Mouse (Mus musculus): Measurements from ENCODE around the gene Psmg4. TPM values are rescaled to one million over a fixed set of nuclear protein-coding genes. Genes with fewer than 3 reads are reported as not detected.

Gene Psmg4
- 79.0 and 88.7 TPM in 2 replicates for polyA plus RNA-seq (2015; fragmentation: Nextera tagmentation; extraction: Ambion mirVana)

- Histone ChIP-seq H3K36me3 (peaks cover 10% of the 10 kb centered on the region), H3K4me2 (peak within 1 kb of the TSS; percentile 73), H3K27me3 (no peaks in the 10 kb centered on the region), H3K9me3 (replicated peaks) (no peaks in the 10 kb centered on the region), H3K27ac (peak within 1 kb of the TSS; percentile 99), H3K4me3 (replicated peaks) (peak within 1 kb of the TSS; percentile 88), H3K4me1 (peaks cover 14% of the 10 kb centered on the region), H3K9ac (peak within 1 kb of the TSS; percentile 63)
- WGBS = 2% methylated on average over 44 of the region's 44 CpGs
- ATAC-seq (replicated peaks; ENCODE audit: low FRiP score) = peak; percentile 97
Observed at GRCm38 (mm10) chr13:34162491-34163303, at the start of gene Psmg4. Gene Psmg4, plus strand, starts transcription at chr13:34162964.

GRCm38 (mm10) chr13:34113086-34113485 is 49.7 kb upstream of the Psmg4 start:
- 0 out of 2 replicates have a peak, but pooled peaks cover 5% of the 10 kb centered on the region for H3K4me1 ChIP-seq
- no peak for ATAC-seq (replicated peaks; ENCODE audit: low FRiP score)
- no peaks in the 10 kb centered on the region for H3K27me3 ChIP-seq
- no peaks in the 10 kb centered on the region for H3K36me3 ChIP-seq
- no peak overlapping the region for H3K4me2 ChIP-seq
- no peak overlapping the region for H3K4me3 ChIP-seq (replicated peaks)
- 91% methylated on average over 3 of the region's 3 CpGs for WGBS
- H3K9ac ChIP-seq = no peak overlapping the region
- no peak overlapping the region for H3K27ac ChIP-seq
- no peaks in the 10 kb centered on the region for H3K9me3 ChIP-seq (replicated peaks)

GRCm38 (mm10) chr13:34114654-34115053 is 48.1 kb upstream of the Psmg4 start:
- no peak overlapping the region for H3K9ac ChIP-seq
- WGBS = 84% methylated on average over 4 of the region's 4 CpGs
- H3K27me3 ChIP-seq = no peaks in the 10 kb centered on the region
- no peak overlapping the region for H3K27ac ChIP-seq
- 0 out of 2 replicates have a peak, but pooled peaks cover 8% of the 10 kb centered on the region for H3K4me1 ChIP-seq
- H3K9me3 ChIP-seq (replicated peaks) = no peaks in the 10 kb centered on the region
- no peak overlapping the region for H3K4me2 ChIP-seq
- no peak overlapping the region for H3K4me3 ChIP-seq (replicated peaks)
- no peak for ATAC-seq (replicated peaks; ENCODE audit: low FRiP score)
- no peaks in the 10 kb centered on the region for H3K36me3 ChIP-seq

- Histone ChIP-seq H3K27me3 (no peaks in the 10 kb centered on the region), H3K27ac (no peak overlapping the region), H3K4me1 (0 out of 2 replicates have a peak, but pooled peaks cover 3% of the 10 kb centered on the region), H3K9me3 (replicated peaks) (no peaks in the 10 kb centered on the region), H3K9ac (no peak overlapping the region), H3K36me3 (no peaks in the 10 kb centered on the region), H3K4me2 (no peak overlapping the region), H3K4me3 (replicated peaks) (no peak overlapping the region)
- no peak for ATAC-seq (replicated peaks; ENCODE audit: low FRiP score)
- WGBS = 71% methylated on average over 6 of the region's 6 CpGs
Observed at GRCm38 (mm10) chr13:34116508-34116907, 46.3 kb upstream of the Psmg4 start.

GRCm38 (mm10) chr13:34118816-34119215 is 43.9 kb upstream of the Psmg4 start:
- Histone ChIP-seq H3K36me3 (peaks cover 11% of the 10 kb centered on the region; the same call in 1 of the 2 replicates), H3K4me1 (0 out of 2 replicates have a peak, but pooled peaks cover 3% of the 10 kb centered on the region), H3K9ac (no peak overlapping the region), H3K9me3 (replicated peaks) (no peaks in the 10 kb centered on the region), H3K27ac (no peak overlapping the region), H3K27me3 (no peaks in the 10 kb centered on the region), H3K4me2 (no peak overlapping the region), H3K4me3 (replicated peaks) (no peak overlapping the region)
- no peak for ATAC-seq (replicated peaks; ENCODE audit: low FRiP score)
- 84% methylated on average over 4 of the region's 4 CpGs for WGBS

GRCm38 (mm10) chr13:34119406-34119805 is 43.4 kb upstream of the Psmg4 start:
- no peak for ATAC-seq (replicated peaks; ENCODE audit: low FRiP score)
- no peaks in the 10 kb centered on the region for H3K27me3 ChIP-seq
- no peak overlapping the region for H3K27ac ChIP-seq
- H3K4me1 ChIP-seq = 0 out of 2 replicates have a peak, but pooled peaks cover 7% of the 10 kb centered on the region
- H3K4me2 ChIP-seq = no peak overlapping the region
- peaks cover 11% of the 10 kb centered on the region; the same call in 1 of the 2 replicates for H3K36me3 ChIP-seq
- WGBS = 52% methylated on average over 4 of the region's 4 CpGs
- H3K4me3 ChIP-seq (replicated peaks) = no peak overlapping the region
- no peak overlapping the region for H3K9ac ChIP-seq
- H3K9me3 ChIP-seq (replicated peaks) = no peaks in the 10 kb centered on the region

GRCm38 (mm10) chr13:34120536-34120935 is 42.2 kb upstream of the Psmg4 start:
- Histone ChIP-seq H3K4me3 (replicated peaks) (no peak overlapping the region), H3K9me3 (replicated peaks) (no peaks in the 10 kb centered on the region), H3K4me2 (no peak overlapping the region), H3K9ac (no peak overlapping the region), H3K27me3 (no peaks in the 10 kb centered on the region), H3K36me3 (peaks cover 11% of the 10 kb centered on the region; the same call in 1 of the 2 replicates), H3K27ac (no peak overlapping the region), H3K4me1 (peaks cover 11% of the 10 kb centered on the region)
- no peak for ATAC-seq (replicated peaks; ENCODE audit: low FRiP score)
- 95% methylated on average over 2 of the region's 2 CpGs for WGBS

GRCm38 (mm10) chr13:34125711-34126110 is 37.1 kb upstream of the Psmg4 start:
- Histone ChIP-seq H3K27ac (no peak overlapping the region; the same call in 1 of the 2 replicates), H3K27me3 (no peaks in the 10 kb centered on the region), H3K4me3 (replicated peaks) (no peak overlapping the region), H3K4me1 (peaks cover 31% of the 10 kb centered on the region), H3K9ac (no peak overlapping the region), H3K9me3 (replicated peaks) (no peaks in the 10 kb centered on the region), H3K36me3 (peaks cover 11% of the 10 kb centered on the region; the same call in 1 of the 2 replicates), H3K4me2 (0 out of 2 replicates have a peak overlapping the region, but pooled peaks have one; percentile 10)
- no peak for ATAC-seq (replicated peaks; ENCODE audit: low FRiP score)
- 46% methylated on average over 4 of the region's 4 CpGs for WGBS

GRCm38 (mm10) chr13:34128276-34129114 is 34.3 kb upstream of the Psmg4 start:
- Histone ChIP-seq H3K27ac (no peak overlapping the region), H3K4me2 (peak overlapping the region; percentile 88), H3K9ac (no peak overlapping the region), H3K4me1 (peaks cover 58% of the 10 kb centered on the region), H3K36me3 (peaks cover 3% of the 10 kb centered on the region; the same call in 1 of the 2 replicates), H3K4me3 (replicated peaks) (peak overlapping the region; percentile 71; the same call in 1 of the 2 replicates), H3K9me3 (replicated peaks) (no peaks in the 10 kb centered on the region), H3K27me3 (peaks cover 23% of the 10 kb centered on the region)
- WGBS = 77% methylated on average over 8 of the region's 9 CpGs
- ATAC-seq (replicated peaks; ENCODE audit: low FRiP score) = no peak

GRCm38 (mm10) chr13:34129485-34130225 is 33.1 kb upstream of the Psmg4 start:
- under 1% methylated on average over 30 of the region's 31 CpGs for WGBS

GRCm38 (mm10) chr13:34130226-34130731 is 32.5 kb upstream of the Psmg4 start, which contains the start of gene Tubb2b:
Gene Tubb2b, minus strand, starts transcription at chr13:34130466.
- H3K4me1 ChIP-seq = peaks cover 57% of the 10 kb centered on the region
- peak within 1 kb of the TSS; percentile 71 for H3K4me3 ChIP-seq (replicated peaks)
- H3K9me3 ChIP-seq (replicated peaks) = no peaks in the 10 kb centered on the region
- peaks cover 32% of the 10 kb centered on the region for H3K27me3 ChIP-seq
- peak within 1 kb of the TSS; percentile 88 for H3K27ac ChIP-seq
- under 1% methylated on average over 26 of the region's 26 CpGs for WGBS
- ATAC-seq (replicated peaks; ENCODE audit: low FRiP score) = peak; percentile 94
- peak within 1 kb of the TSS; percentile 60 for H3K9ac ChIP-seq
- H3K36me3 ChIP-seq = no peaks in the 10 kb centered on the region
- H3K4me2 ChIP-seq = peak within 1 kb of the TSS; percentile 88

More at GRCm38 (mm10) chr13:34129485-34130225, 33.1 kb upstream of the Psmg4 start:
- no peaks in the 10 kb centered on the region for H3K9me3 ChIP-seq (replicated peaks)
- H3K27ac ChIP-seq = peak overlapping the region; percentile 88
- H3K4me3 ChIP-seq (replicated peaks) = peak overlapping the region; percentile 71
- H3K4me2 ChIP-seq = peak overlapping the region; percentile 88
- no peaks in the 10 kb centered on the region for H3K36me3 ChIP-seq
- peaks cover 58% of the 10 kb centered on the region for H3K4me1 ChIP-seq
- peaks cover 28% of the 10 kb centered on the region for H3K27me3 ChIP-seq
- peak; percentile 43 for ATAC-seq (replicated peaks; ENCODE audit: low FRiP score)
- peak overlapping the region; percentile 60 for H3K9ac ChIP-seq
